Mouse (Mus musculus): ENCODE data around the gene Cdc42se1. TPM values are rescaled to one million over a fixed set of nuclear protein-coding genes. Genes with fewer than 3 reads are reported as not detected.
A peak's percentile ranks its signal among the peaks of the same experiment; 100 is the strongest.
"Not testable (repeated sequence)": the region's sequence is repeated elsewhere in the genome, so short reads cannot be mapped to it uniquely, and the experiment has no call there.

Gene Cdc42se1
- 10 to 100 TPM; 15.5 TPM for total RNA-seq (2021)
- long read RNA-seq, experiment 1, partial matches to known transcripts, result 1 of 6 reads
- long read RNA-seq, experiment 1, other reads (novel, unspliced or antisense), result 2 of 6 reads
- long read RNA-seq, experiment 2, transcript Cdc42se1-201 (5 exons, 2,805 nt), result major isoform, 7 of 14 reads
- long read RNA-seq, experiment 2, partial matches to known transcripts, result 7 of 14 reads
- long read RNA-seq, experiment 2, other reads (novel, unspliced or antisense), result 0 of 14 reads

GRCm38 (mm10) chr3:95228148-95228893, at the start of gene Cdc42se1:
Cdc42se1 (plus strand) TSS chr3:95228732.
- peak; percentile 89 for DNase-seq

GRCm38 (mm10) chr3:95178948-95179347, 49.6 kb upstream of the Cdc42se1 start:
- DNase-seq, result no peak

- no peak for DNase-seq
These were observed 48.6 kb upstream of the Cdc42se1 start for GRCm38 (mm10) chr3:95179890-95180289.

- no peak for DNase-seq
These were observed 46.7 kb upstream of the Cdc42se1 start for GRCm38 (mm10) chr3:95181841-95182240.

- no peak for DNase-seq
These were observed 43.5 kb upstream of the Cdc42se1 start for GRCm38 (mm10) chr3:95184796-95185577.

- no peak for DNase-seq
These were observed 42.4 kb upstream of the Cdc42se1 start for GRCm38 (mm10) chr3:95186100-95186499.

- DNase-seq, result no peak
These were observed 41.6 kb upstream of the Cdc42se1 start for GRCm38 (mm10) chr3:95186888-95187287.

- DNase-seq, result no peak
These were observed 33.8 kb upstream of the Cdc42se1 start for GRCm38 (mm10) chr3:95194721-95195135.

- no peak for DNase-seq
These were observed 32.8 kb upstream of the Cdc42se1 start for GRCm38 (mm10) chr3:95195772-95196171.

GRCm38 (mm10) chr3:95199101-95199500, 29.4 kb upstream of the Cdc42se1 start:
- DNase-seq, result no peak

- no peak for DNase-seq
These were observed 28.4 kb upstream of the Cdc42se1 start for GRCm38 (mm10) chr3:95200132-95200531.

- DNase-seq, result no peak
These were observed 28.0 kb upstream of the Cdc42se1 start for GRCm38 (mm10) chr3:95200562-95200961.

GRCm38 (mm10) chr3:95203880-95204279, 24.7 kb upstream of the Cdc42se1 start:
- DNase-seq, result no peak

GRCm38 (mm10) chr3:95208286-95208685, 20.2 kb upstream of the Cdc42se1 start:
- no peak for DNase-seq

GRCm38 (mm10) chr3:95210585-95210984, 17.9 kb upstream of the Cdc42se1 start:
- DNase-seq, result no peak

- not testable (repeated sequence) for DNase-seq
These were observed 15.5 kb upstream of the Cdc42se1 start for GRCm38 (mm10) chr3:95212889-95213608.

GRCm38 (mm10) chr3:95213609-95213975, 14.9 kb upstream of the Cdc42se1 start:
- no peak for DNase-seq

GRCm38 (mm10) chr3:95216655-95217254, 11.8 kb upstream of the Cdc42se1 start:
- DNase-seq, result no peak

- DNase-seq, result peak; percentile 95
These were observed 11.0 kb upstream of the Cdc42se1 start, which contains the start of gene Gabpb2 for GRCm38 (mm10) chr3:95217255-95218134. Gabpb2 (minus strand) TSS chr3:95217916.

- DNase-seq, result no peak
These were observed 9.9 kb upstream of the Cdc42se1 start for GRCm38 (mm10) chr3:95218466-95219137.

Data from gastrocnemius, postnatal 25 days (tissue).